Mouse (Mus musculus) megakaryocyte, embryonic 14.5 days (primary cell): ENCODE results near the gene Phf14. TPM values are rescaled to one million over a fixed set of nuclear protein-coding genes. Genes with fewer than 3 reads are reported as not detected.

Experiments used
- H3K27me3 ChIP-seq: replicated peaks from 2 replicates; pipeline ENCODE3; 2012; ENCODE audit warnings: inconsistent platforms
- H3K36me3 ChIP-seq: replicated peaks from 2 replicates; pipeline ENCODE3; 2012; ENCODE audit warnings: low read length, inconsistent platforms, mixed read lengths
- H3K4me1 ChIP-seq: 2 replicates; pipeline ENCODE4 v1.6.1; 2012; ENCODE audit warnings: inconsistent platforms
- H3K4me3 ChIP-seq: replicated peaks from 2 replicates; pipeline ENCODE3; 2012; ENCODE audit warnings: moderate library complexity, mild to moderate bottlenecking, inconsistent platforms
- H3K9me3 ChIP-seq: 2 replicates; pipeline ENCODE4 v1.6.1; 2012; ENCODE audit warnings: inconsistent platforms
- FLI1 ChIP-seq: IDR thresholded peaks from 2 replicates; pipeline ENCODE4 v1.6.1; 2012; ENCODE audit warnings: low read length, inconsistent platforms, mixed read lengths
- GATA1 ChIP-seq: IDR thresholded peaks from 3 replicates; pipeline ENCODE4 v1.6.1; 2012; ENCODE audit warnings: mixed read lengths, low read length, inconsistent platforms, borderline replicate concordance
- polyA plus RNA-seq: library from polyadenylated mRNA; stranded (reverse); fragments of >175 nt; gene quantifications from 2 replicates; pipeline ENCODE4 v1.2.3, GENCODE M21; 2012; ENCODE audit warnings: low replicate concordance; ENCODE audit not compliant: insufficient read depth

Phf14 gene
- polyA plus RNA-seq, 1 experiment, result 7.9 TPM

DNA sequence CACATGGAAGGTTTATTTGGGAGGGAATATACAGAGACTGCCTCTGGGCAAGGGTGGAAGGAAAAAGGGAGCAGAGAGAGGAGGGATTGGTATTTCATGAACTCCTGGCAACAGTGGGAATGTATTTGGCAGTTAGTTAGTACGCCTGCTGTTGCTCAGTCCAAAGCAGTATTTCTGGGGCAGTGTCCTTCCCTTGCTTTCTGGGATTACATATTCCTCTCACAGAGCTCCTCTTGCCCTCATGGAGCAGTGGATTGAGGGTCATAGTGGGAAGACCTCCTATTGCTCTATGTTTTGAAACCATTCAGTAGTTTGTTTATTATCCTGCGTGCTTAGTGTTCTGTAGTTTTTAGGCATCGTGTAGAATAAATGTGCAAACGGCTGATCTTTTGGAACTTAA lies 34.5 kb downstream of the Phf14 start:
- TF ChIP-seq FLI1, result no peak
- no peak for TF ChIP-seq GATA1
- Histone ChIP-seq H3K36me3 (peaks cover 60% of the 10 kb centered on the region), H3K27me3 (no peaks in the 10 kb centered on the region), H3K4me3 (no peak overlapping the region), H3K4me1 (peaks cover 64% of the 10 kb centered on the region), H3K9me3 (no peaks in the 10 kb centered on the region)

DNA sequence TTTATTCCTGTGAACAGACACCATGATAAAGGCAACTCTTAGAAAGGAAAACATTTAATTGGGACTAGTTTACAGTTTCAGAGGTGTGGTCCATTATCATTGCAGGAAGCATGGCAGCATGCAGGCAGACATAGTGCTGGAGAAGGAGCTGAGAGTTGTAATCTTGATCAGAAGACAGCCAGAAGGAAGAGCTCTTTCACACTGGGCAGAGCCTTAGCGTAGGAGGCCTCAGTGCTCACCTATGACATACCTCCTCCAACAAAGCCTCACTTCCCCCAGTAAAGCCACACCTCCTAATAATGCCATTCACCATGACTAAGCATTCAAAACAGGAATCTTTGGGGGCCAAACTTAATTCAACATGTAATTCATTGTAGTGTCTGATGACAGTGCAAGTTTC lies 40.5 kb downstream of the Phf14 start:
- Histone ChIP-seq H3K4me1 (peaks cover 58% of the 10 kb centered on the region), H3K36me3 (peaks cover 55% of the 10 kb centered on the region), H3K9me3 (no peaks in the 10 kb centered on the region), H3K4me3 (peak overlapping the region; percentile 40), H3K27me3 (no peaks in the 10 kb centered on the region)
- TF ChIP-seq FLI1, result no peak
- no peak for TF ChIP-seq GATA1

DNA sequence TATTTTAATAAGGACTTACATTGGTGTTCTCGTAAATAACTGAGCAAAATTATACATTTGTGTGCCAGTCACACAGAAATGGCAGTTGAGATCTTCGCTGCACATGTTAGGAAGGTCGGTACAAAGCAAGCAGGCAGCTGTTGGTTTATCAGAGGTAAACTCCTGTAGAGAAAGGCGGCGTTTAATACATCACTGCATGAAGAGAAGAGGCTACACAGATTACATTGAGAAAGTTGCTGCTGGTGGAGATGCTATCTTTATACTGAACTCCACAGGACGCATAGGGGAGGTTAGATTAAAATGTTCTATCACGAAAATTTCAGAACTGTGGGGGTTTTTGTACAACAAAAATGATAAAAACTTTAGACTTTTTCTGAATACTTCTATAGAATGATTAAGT lies 52.6 kb downstream of the Phf14 start:
- TF ChIP-seq FLI1 (no peak), GATA1 (no peak)
- Histone ChIP-seq H3K4me3 (no peak overlapping the region), H3K36me3 (peaks cover 37% of the 10 kb centered on the region), H3K27me3 (no peaks in the 10 kb centered on the region), H3K4me1 (no peaks in the 10 kb centered on the region), H3K9me3 (no peaks in the 10 kb centered on the region)

GRCm38 (mm10) chr6:11993782-11994181 lies 86.2 kb downstream of the Phf14 start:
- no peaks in the 10 kb centered on the region for H3K9me3 ChIP-seq
- TF ChIP-seq GATA1, result no peak
- no peak for TF ChIP-seq FLI1
- H3K4me1 ChIP-seq, result peaks cover 9% of the 10 kb centered on the region
- no peak overlapping the region for H3K4me3 ChIP-seq
- H3K36me3 ChIP-seq, result peaks cover 67% of the 10 kb centered on the region
- no peaks in the 10 kb centered on the region for H3K27me3 ChIP-seq

DNA sequence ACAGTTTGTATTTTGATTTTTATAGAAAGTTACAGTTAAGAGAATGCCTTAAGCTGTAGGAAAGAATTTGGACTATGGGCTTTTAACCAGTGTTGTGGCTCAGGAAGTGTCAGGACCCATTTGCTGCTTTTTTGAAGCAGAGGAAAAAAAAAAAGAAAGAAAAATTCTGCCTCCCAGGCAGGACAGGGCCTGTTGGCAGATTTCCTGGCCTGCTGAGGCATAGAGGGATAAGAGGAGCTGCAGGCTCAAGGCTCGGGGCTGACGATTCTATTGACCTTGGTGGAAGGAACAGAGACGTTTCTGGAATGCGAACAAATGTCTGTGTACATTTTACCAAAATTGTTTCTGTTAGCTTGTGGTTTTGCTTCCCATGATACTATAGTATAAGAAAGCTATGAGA lies 91.0 kb downstream of the Phf14 start:
- Histone ChIP-seq H3K36me3 (peaks cover 79% of the 10 kb centered on the region), H3K4me1 (peaks cover 9% of the 10 kb centered on the region), H3K9me3 (no peaks in the 10 kb centered on the region), H3K27me3 (no peaks in the 10 kb centered on the region), H3K4me3 (no peak overlapping the region)
- TF ChIP-seq GATA1 (no peak), FLI1 (no peak)

DNA sequence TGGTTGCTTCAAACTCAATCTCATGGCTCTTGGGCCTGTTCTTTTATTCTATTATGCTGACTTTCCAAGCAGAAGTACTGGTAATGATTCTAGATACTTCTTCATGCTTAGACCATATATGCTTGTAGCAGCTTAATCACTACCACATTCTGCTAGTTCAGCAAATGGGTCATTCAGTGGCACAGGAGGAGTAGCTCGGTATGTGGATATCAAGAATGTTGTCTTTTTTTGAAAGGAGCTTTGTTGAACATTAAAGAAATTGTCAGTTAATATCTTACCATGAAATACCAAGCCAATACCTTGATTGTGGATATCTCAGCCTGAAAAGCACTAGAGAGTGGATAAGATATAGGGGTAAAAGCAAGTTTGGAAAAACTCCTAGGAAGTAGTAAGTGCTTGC lies 91.9 kb downstream of the Phf14 start:
- TF ChIP-seq FLI1, result no peak
- no peak for TF ChIP-seq GATA1
- H3K9me3 ChIP-seq, result no peaks in the 10 kb centered on the region
- H3K4me1 ChIP-seq, result peaks cover 9% of the 10 kb centered on the region
- H3K36me3 ChIP-seq, result peaks cover 73% of the 10 kb centered on the region
- H3K27me3 ChIP-seq, result no peaks in the 10 kb centered on the region
- no peak overlapping the region for H3K4me3 ChIP-seq

DNA sequence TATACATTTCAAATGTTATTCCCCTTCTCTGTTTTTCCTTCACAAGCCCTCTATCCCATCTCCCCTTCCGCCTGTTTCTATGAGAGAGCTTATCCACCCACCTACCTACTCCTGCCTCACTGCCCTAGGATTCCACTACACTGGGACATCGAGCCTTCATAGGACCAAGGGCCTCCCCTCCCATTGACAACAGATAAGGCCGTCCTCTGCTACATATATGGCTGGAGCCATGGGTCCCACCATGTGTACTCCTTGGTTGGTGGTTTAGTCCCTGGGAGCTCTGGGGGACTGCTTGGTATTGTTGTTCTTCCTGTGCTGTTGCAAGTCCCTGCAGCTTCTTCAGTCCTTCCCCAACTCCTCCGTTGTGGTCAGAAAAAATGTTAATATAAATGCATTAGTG lies 97.8 kb downstream of the Phf14 start:
- H3K4me1 ChIP-seq, result 0 out of 2 replicates have a peak, but pooled peaks cover 3% of the 10 kb centered on the region
- no peak overlapping the region for H3K4me3 ChIP-seq
- H3K36me3 ChIP-seq, result peaks cover 53% of the 10 kb centered on the region
- H3K9me3 ChIP-seq, result no peaks in the 10 kb centered on the region
- no peaks in the 10 kb centered on the region for H3K27me3 ChIP-seq
- no peak for TF ChIP-seq FLI1
- TF ChIP-seq GATA1, result no peak

DNA sequence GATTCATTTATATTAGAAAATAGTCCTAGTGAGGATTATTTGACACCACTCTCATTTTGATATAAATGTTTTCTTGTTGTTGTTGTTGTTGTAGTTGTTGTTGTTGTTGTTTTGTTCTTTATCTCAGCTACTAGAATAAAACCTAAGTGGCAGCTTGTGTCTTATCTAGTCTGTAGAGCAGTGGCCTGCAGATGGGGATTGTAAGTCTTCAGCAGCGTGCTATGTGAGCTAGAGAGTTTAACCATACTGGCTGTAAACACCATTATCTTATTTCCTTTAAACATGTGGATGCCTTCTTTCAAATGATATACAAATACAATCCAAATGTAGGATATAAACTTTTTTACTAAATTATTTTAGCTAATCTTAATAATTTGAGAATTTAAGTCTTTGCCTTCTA lies 98.4 kb downstream of the Phf14 start:
- no peaks in the 10 kb centered on the region for H3K27me3 ChIP-seq
- H3K4me1 ChIP-seq, result 0 out of 2 replicates have a peak, but pooled peaks cover 3% of the 10 kb centered on the region
- peaks cover 50% of the 10 kb centered on the region for H3K36me3 ChIP-seq
- TF ChIP-seq GATA1 (no peak), FLI1 (no peak)
- H3K9me3 ChIP-seq, result no peaks in the 10 kb centered on the region
- no peak overlapping the region for H3K4me3 ChIP-seq

GRCm38 (mm10) chr6:12012103-12012502 lies 104.5 kb downstream of the Phf14 start:
- no peak for TF ChIP-seq GATA1
- no peak for TF ChIP-seq FLI1
- Histone ChIP-seq H3K36me3 (peaks cover 29% of the 10 kb centered on the region), H3K27me3 (no peaks in the 10 kb centered on the region), H3K4me1 (no peaks in the 10 kb centered on the region; the same call in 1 of the 2 replicates), H3K9me3 (no peaks in the 10 kb centered on the region), H3K4me3 (no peak overlapping the region)

GRCm38 (mm10) chr6:12014035-12014434 lies 106.4 kb downstream of the Phf14 start:
- Histone ChIP-seq H3K27me3 (no peaks in the 10 kb centered on the region), H3K4me1 (no peaks in the 10 kb centered on the region; the same call in 1 of the 2 replicates), H3K36me3 (peaks cover 31% of the 10 kb centered on the region), H3K4me3 (no peak overlapping the region), H3K9me3 (no peaks in the 10 kb centered on the region)
- TF ChIP-seq GATA1, result no peak
- TF ChIP-seq FLI1, result no peak

- no peak overlapping the region for H3K4me3 ChIP-seq
- TF ChIP-seq FLI1, result no peak
- no peak for TF ChIP-seq GATA1
- no peaks in the 10 kb centered on the region for H3K27me3 ChIP-seq
- H3K4me1 ChIP-seq, result no peaks in the 10 kb centered on the region; the same call in 1 of the 2 replicates
- peaks cover 32% of the 10 kb centered on the region for H3K36me3 ChIP-seq
- H3K9me3 ChIP-seq, result no peaks in the 10 kb centered on the region
Measured at GRCm38 (mm10) chr6:12014733-12015132, 107.1 kb downstream of the Phf14 start.
